Mouse (Mus musculus): ENCODE data around the gene Slc25a13. TPM values are rescaled to one million over a fixed set of nuclear protein-coding genes. Genes with fewer than 3 reads are reported as not detected.
A peak's percentile ranks its signal among the peaks of the same experiment; 100 is the strongest.

Slc25a13 gene
- polyA plus RNA-seq, 1 experiment from 2014 or later: 55.2 TPM

DNA sequence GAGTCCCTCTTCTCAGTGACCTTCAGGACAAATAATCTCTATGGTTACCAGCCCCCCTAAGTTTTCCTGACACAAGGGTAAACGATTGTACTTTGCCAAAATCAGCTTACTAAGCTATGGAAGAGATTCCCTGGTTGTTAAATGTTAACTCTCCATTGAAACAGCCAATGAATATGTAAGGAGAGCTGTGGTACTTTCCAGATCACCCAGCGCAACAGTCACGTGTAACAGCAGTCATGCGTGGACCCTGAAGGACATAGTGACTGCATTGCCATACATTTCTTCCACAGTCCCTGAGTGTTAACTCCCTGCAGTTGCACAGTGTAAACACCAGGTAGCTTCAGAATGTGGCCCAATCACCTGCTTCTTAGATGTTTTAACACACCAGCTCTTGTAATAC, 82.0 kb downstream of the Slc25a13 start:
- Histone ChIP-seq H3K9ac (ENCODE audit: low read depth, low read length) (no peak overlapping the region), H3K9me3 (replicated peaks; ENCODE audit: low read length) (no peaks in the 10 kb centered on the region), H3K4me1 (replicated peaks; ENCODE audit: insufficient read depth, low read length) (no peaks in the 10 kb centered on the region), H3K27ac (0 out of 2 replicates have a peak overlapping the region, but pooled peaks have one; percentile 1), H3K4me2 (ENCODE audit: low read length) (no peak overlapping the region), H3K27me3 (ENCODE audit: insufficient read depth, low read length) (no peaks in the 10 kb centered on the region), H3K36me3 (ENCODE audit: insufficient read depth, low read length) (no peaks in the 10 kb centered on the region), H3K4me3 (replicated peaks; ENCODE audit: low read depth, low read length) (no peak overlapping the region)
- ATAC-seq (replicated peaks; ENCODE audit: low FRiP score, low read depth): peak; percentile 95
- peak; percentile 22; the same call in 1 of the 2 replicates for TF ChIP-seq CTCF (IDR thresholded peaks at IDR 0.05; ENCODE audit: low read depth)
- WGBS: 57% methylated on average over 4 of the region's 4 CpGs
- DNase-seq (ENCODE audit: low spot score): peak; percentile 25

DNA sequence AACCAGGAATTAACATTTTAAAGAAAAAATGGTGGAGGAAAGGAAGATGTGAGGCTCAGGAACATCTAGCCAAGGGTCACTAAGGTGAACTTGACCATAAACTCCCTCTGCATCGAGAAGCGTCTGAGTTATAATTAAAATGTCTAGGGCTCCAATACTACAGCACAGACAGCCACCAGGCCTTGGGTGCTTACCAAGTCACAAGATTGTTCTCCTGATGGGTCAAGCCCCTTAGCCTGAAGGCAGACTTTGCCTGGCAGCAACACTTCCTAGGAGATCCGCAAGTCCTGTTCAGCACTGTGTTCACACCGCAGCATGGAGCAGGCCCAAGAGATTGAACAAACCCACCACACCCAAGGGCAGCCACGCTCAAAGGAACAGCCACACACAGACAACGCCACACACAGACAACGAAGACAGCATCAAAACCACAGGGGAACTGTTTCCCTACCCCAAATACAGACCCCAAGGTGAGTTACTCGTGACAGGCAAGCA, 83.4 kb downstream of the Slc25a13 start:
- Histone ChIP-seq H3K9me3 (replicated peaks; ENCODE audit: low read length) (no peaks in the 10 kb centered on the region), H3K4me3 (replicated peaks; ENCODE audit: low read depth, low read length) (no peak overlapping the region), H3K9ac (ENCODE audit: low read depth, low read length) (no peak overlapping the region), H3K27me3 (ENCODE audit: insufficient read depth, low read length) (no peaks in the 10 kb centered on the region), H3K36me3 (ENCODE audit: insufficient read depth, low read length) (no peaks in the 10 kb centered on the region), H3K27ac (0 out of 2 replicates have a peak overlapping the region, but pooled peaks have one; percentile 2), H3K4me1 (replicated peaks; ENCODE audit: insufficient read depth, low read length) (no peaks in the 10 kb centered on the region), H3K4me2 (ENCODE audit: low read length) (no peak overlapping the region)
- TF ChIP-seq CTCF (IDR thresholded peaks at IDR 0.05; ENCODE audit: low read depth): no peak
- ATAC-seq (replicated peaks; ENCODE audit: low FRiP score, low read depth) (no peak), DNase-seq (ENCODE audit: low spot score) (no peak)
- 82% methylated on average over 8 of the region's 8 CpGs for WGBS

DNA sequence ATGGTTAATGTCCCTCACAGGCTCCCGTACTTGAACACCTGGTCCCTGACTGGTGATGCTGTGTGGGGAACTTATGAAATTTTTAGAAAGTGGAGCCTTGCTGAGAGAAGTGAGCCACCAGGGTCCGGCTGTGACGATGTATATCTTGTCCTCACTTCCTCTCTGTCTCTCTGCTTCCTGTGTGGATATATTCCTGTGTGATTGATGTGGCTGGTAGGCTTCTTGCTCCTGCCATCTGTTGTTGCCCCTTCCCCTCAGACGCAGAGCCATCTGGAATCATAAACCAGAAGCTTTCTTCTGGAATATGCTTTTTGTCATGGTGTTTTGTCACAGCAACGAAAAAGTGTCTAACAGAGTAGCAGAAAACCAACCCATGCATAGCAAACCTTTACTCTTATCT, 84.9 kb downstream of the Slc25a13 start:
- Histone ChIP-seq H3K4me3 (replicated peaks; ENCODE audit: low read depth, low read length) (no peak overlapping the region), H3K4me1 (replicated peaks; ENCODE audit: insufficient read depth, low read length) (no peaks in the 10 kb centered on the region), H3K27me3 (ENCODE audit: insufficient read depth, low read length) (no peaks in the 10 kb centered on the region), H3K36me3 (ENCODE audit: insufficient read depth, low read length) (no peaks in the 10 kb centered on the region), H3K4me2 (ENCODE audit: low read length) (no peak overlapping the region), H3K9ac (ENCODE audit: low read depth, low read length) (no peak overlapping the region), H3K27ac (no peak overlapping the region), H3K9me3 (replicated peaks; ENCODE audit: low read length) (no peaks in the 10 kb centered on the region)
- DNase-seq (ENCODE audit: low spot score) (no peak), ATAC-seq (replicated peaks; ENCODE audit: low FRiP score, low read depth) (no peak)
- WGBS: 61% methylated on average over 5 of the region's 5 CpGs
- no peak for TF ChIP-seq CTCF (IDR thresholded peaks at IDR 0.05; ENCODE audit: low read depth)

DNA sequence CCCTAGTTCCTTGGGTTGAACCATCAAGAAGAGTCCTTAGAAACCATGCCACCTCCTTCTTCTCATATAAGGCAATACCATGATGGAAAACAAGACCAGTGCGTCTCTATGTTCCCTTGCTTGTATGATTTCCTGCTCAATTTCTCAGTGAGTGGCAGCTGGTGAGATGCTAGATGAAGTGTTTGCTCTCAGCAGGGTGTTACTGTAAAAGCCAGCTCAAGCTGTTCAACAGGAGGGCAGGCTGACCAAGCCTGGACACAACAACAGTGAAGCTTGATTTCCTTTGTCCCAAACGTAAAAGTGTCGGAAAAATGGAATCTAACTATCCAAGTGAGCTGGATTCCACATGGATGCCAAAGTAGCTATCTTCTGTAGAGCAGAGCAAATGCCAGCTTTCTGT, 91.4 kb downstream of the Slc25a13 start:
- ATAC-seq (replicated peaks; ENCODE audit: low FRiP score, low read depth): no peak
- Histone ChIP-seq H3K27ac (no peak overlapping the region), H3K4me2 (ENCODE audit: low read length) (no peak overlapping the region), H3K9me3 (replicated peaks; ENCODE audit: low read length) (no peaks in the 10 kb centered on the region), H3K36me3 (ENCODE audit: insufficient read depth, low read length) (no peaks in the 10 kb centered on the region), H3K4me1 (replicated peaks; ENCODE audit: insufficient read depth, low read length) (no peaks in the 10 kb centered on the region), H3K27me3 (ENCODE audit: insufficient read depth, low read length) (no peaks in the 10 kb centered on the region), H3K4me3 (replicated peaks; ENCODE audit: low read depth, low read length) (no peak overlapping the region), H3K9ac (ENCODE audit: low read depth, low read length) (no peak overlapping the region)
- no peak for TF ChIP-seq CTCF (IDR thresholded peaks at IDR 0.05; ENCODE audit: low read depth)
- WGBS: 91% methylated on average over 3 of the region's 3 CpGs
- no peak for DNase-seq (ENCODE audit: low spot score)

DNA sequence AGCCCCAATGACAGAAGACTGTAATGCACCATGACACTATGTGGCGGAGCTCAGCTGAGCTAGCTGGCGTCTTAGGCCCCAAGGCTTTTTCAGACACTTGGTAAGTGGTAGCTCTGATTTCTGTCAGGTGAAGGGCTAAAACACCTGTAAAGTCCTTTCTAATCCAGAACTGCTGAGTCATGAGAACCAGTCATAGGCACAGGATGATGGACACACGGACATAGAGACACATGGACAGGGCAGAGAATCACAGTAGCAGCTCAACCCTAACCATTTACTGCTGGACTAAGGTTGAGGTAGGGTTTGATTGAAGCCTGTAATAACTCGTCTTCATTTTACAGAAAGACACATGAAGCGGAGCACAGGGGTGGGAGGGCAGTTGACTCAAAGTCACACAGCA, 95.1 kb downstream of the Slc25a13 start:
- Histone ChIP-seq H3K4me2 (ENCODE audit: low read length) (no peak overlapping the region), H3K27ac (no peak overlapping the region), H3K4me1 (replicated peaks; ENCODE audit: insufficient read depth, low read length) (no peaks in the 10 kb centered on the region), H3K27me3 (ENCODE audit: insufficient read depth, low read length) (no peaks in the 10 kb centered on the region), H3K36me3 (ENCODE audit: insufficient read depth, low read length) (no peaks in the 10 kb centered on the region), H3K9me3 (replicated peaks; ENCODE audit: low read length) (no peaks in the 10 kb centered on the region), H3K4me3 (replicated peaks; ENCODE audit: low read depth, low read length) (no peak overlapping the region), H3K9ac (ENCODE audit: low read depth, low read length) (no peak overlapping the region)
- DNase-seq (ENCODE audit: low spot score) (no peak), ATAC-seq (replicated peaks; ENCODE audit: low FRiP score, low read depth) (no peak)
- whole genome bisulfite sequencing: 94% methylated on average over 5 of the region's 5 CpGs
- no peak for TF ChIP-seq CTCF (IDR thresholded peaks at IDR 0.05; ENCODE audit: low read depth)

DNA sequence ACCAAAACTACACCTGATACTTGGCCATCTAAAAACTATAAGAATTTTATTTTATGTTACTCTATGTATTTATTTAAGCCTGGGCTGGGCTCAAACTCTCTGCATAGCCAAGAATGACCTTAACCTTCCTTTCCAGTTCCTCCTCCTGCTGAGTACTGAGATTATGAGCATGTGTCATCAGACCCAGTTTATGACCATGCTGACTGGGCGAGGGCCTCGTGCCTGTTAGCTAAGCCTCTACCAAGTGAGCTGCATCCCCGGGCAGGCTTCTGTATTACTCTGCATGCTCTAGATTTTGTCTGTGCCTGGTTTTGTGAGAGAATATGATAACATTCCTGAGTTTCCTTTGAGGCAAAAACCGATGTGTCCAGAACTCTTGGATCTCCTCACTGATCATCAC, 96.1 kb downstream of the Slc25a13 start:
- WGBS: 77% methylated on average over 4 of the region's 4 CpGs
- Histone ChIP-seq H3K36me3 (ENCODE audit: insufficient read depth, low read length) (no peaks in the 10 kb centered on the region), H3K4me1 (replicated peaks; ENCODE audit: insufficient read depth, low read length) (no peaks in the 10 kb centered on the region), H3K27ac (no peak overlapping the region), H3K27me3 (ENCODE audit: insufficient read depth, low read length) (no peaks in the 10 kb centered on the region), H3K4me3 (replicated peaks; ENCODE audit: low read depth, low read length) (no peak overlapping the region), H3K9ac (ENCODE audit: low read depth, low read length) (no peak overlapping the region), H3K9me3 (replicated peaks; ENCODE audit: low read length) (no peaks in the 10 kb centered on the region), H3K4me2 (ENCODE audit: low read length) (no peak overlapping the region)
- TF ChIP-seq CTCF (IDR thresholded peaks at IDR 0.05; ENCODE audit: low read depth): no peak
- ATAC-seq (replicated peaks; ENCODE audit: low FRiP score, low read depth): 0 out of 2 replicates have a peak, but pooled peaks have one; percentile 33
- no peak for DNase-seq (ENCODE audit: low spot score)

DNA sequence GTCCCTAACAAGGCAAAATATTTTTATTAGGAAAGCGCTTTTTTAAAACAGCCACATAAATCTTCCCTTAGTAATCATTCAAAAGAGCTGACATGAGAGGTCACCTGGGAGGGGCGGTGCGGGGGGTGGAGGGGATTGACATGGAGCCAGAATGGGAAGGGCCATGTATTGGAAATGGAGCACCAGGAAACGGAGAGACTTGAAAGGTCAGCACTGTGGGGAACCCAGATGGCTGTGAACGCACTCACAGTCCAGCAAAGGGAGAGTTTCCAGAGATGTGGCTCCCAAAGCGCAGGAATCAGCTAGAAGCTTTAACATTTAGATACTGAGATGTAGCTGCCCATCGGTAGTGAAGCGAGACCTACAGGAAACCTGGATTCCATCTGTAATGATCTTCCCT, 101.2 kb downstream of the Slc25a13 start:
- Histone ChIP-seq H3K9ac (ENCODE audit: low read depth, low read length) (no peak overlapping the region), H3K4me1 (replicated peaks; ENCODE audit: insufficient read depth, low read length) (no peaks in the 10 kb centered on the region), H3K4me2 (ENCODE audit: low read length) (no peak overlapping the region), H3K9me3 (replicated peaks; ENCODE audit: low read length) (no peaks in the 10 kb centered on the region), H3K27me3 (ENCODE audit: insufficient read depth, low read length) (no peaks in the 10 kb centered on the region), H3K27ac (no peak overlapping the region), H3K36me3 (ENCODE audit: insufficient read depth, low read length) (0 out of 2 replicates have a peak, but pooled peaks cover 3% of the 10 kb centered on the region), H3K4me3 (replicated peaks; ENCODE audit: low read depth, low read length) (no peak overlapping the region)
- no peak for TF ChIP-seq CTCF (IDR thresholded peaks at IDR 0.05; ENCODE audit: low read depth)
- DNase-seq (ENCODE audit: low spot score): no peak
- no peak for ATAC-seq (replicated peaks; ENCODE audit: low FRiP score, low read depth)
- WGBS: 72% methylated on average over 8 of the region's 8 CpGs
